Mouse (Mus musculus) urinary bladder, postnatal 36 days (tissue): ENCODE data around the gene Anp32a.

Experiments used
- DNase-seq, 2 experiments: peaks; one replicate each; pipeline ENCODE4 v3.0.0; 2022; ENCODE audit warnings: low spot score in 2 of 2, mixed read lengths in 1 of 2

The Anp32a gene

GRCm38 (mm10) chr9:62341123-62341486 lies at the start of gene Anp32a:
TSS of gene Anp32a (plus strand) at chr9:62341293.
- DNase-seq = peak; percentile 97 to 99

GRCm38 (mm10) chr9:62295006-62295698 lies 45.9 kb upstream of the Anp32a start:
- DNase-seq = peak; percentile 70 to 73

- no peak for DNase-seq
Observed at GRCm38 (mm10) chr9:62296891-62297290, 44.2 kb upstream of the Anp32a start.

GRCm38 (mm10) chr9:62315556-62315955 lies 25.5 kb upstream of the Anp32a start:
- no peak for DNase-seq

GRCm38 (mm10) chr9:62318729-62319128 lies 22.4 kb upstream of the Anp32a start:
- no peak for DNase-seq

GRCm38 (mm10) chr9:62323816-62324215 lies 17.3 kb upstream of the Anp32a start:
- DNase-seq = no peak

- no peak for DNase-seq
Observed at GRCm38 (mm10) chr9:62325965-62326364, 15.1 kb upstream of the Anp32a start.

GRCm38 (mm10) chr9:62334298-62334825 lies 6.7 kb upstream of the Anp32a start:
- no peak for DNase-seq

GRCm38 (mm10) chr9:62335396-62335795 lies 5.7 kb upstream of the Anp32a start:
- no peak for DNase-seq

GRCm38 (mm10) chr9:62337924-62338635 lies 3.0 kb upstream of the Anp32a start:
- no peak for DNase-seq

GRCm38 (mm10) chr9:62338636-62339191 lies 2.4 kb upstream of the Anp32a start:
- DNase-seq = no peak

GRCm38 (mm10) chr9:62340301-62341122 lies 581 bp upstream of the Anp32a start:
- DNase-seq = no peak

GRCm38 (mm10) chr9:62341701-62342440 lies 778 bp downstream of the Anp32a start:
- DNase-seq = peak in 1 of 2 experiments; percentile 41

- peak; percentile 44 to 61 for DNase-seq
Observed at GRCm38 (mm10) chr9:62342441-62343191, 1.5 kb downstream of the Anp32a start.

- DNase-seq = peak; percentile 72 to 82
Observed at GRCm38 (mm10) chr9:62343192-62343903, 2.3 kb downstream of the Anp32a start.

GRCm38 (mm10) chr9:62343904-62344491 lies 2.9 kb downstream of the Anp32a start:
- peak; percentile 64 to 68 for DNase-seq

GRCm38 (mm10) chr9:62344545-62344944 lies 3.5 kb downstream of the Anp32a start:
- peak; percentile 53 to 76 for DNase-seq

- no peak for DNase-seq
Observed at GRCm38 (mm10) chr9:62345081-62345481, 4.0 kb downstream of the Anp32a start.
